Mouse (Mus musculus) erythroblast, embryonic 14.5 days (primary cell): ENCODE data around the gene Polrmt. TPM values are rescaled to one million over a fixed set of nuclear protein-coding genes. Genes with fewer than 3 reads are reported as not detected.
"Not testable (repeated sequence)": the region's sequence is repeated elsewhere in the genome, so short reads cannot be mapped to it uniquely, and the experiment has no call there.

Source experiments
- H3K27me3 ChIP-seq: 2 replicates; pipeline ENCODE4 v1.6.1; 2012; ENCODE audit warnings: inconsistent platforms; ENCODE audit not compliant: control insufficient read depth
- H3K36me3 ChIP-seq: 2 replicates; pipeline ENCODE4 v1.6.1; 2012; ENCODE audit warnings: mild to moderate bottlenecking, inconsistent platforms; ENCODE audit not compliant: control insufficient read depth
- H3K4me1 ChIP-seq: 2 replicates; pipeline ENCODE4 v1.6.1; 2012; ENCODE audit warnings: inconsistent platforms; ENCODE audit not compliant: control insufficient read depth
- H3K4me3 ChIP-seq: replicated peaks from 2 replicates; pipeline ENCODE3; 2012; ENCODE audit warnings: moderate library complexity, mild to moderate bottlenecking, inconsistent platforms
- H3K9me3 ChIP-seq: 2 replicates; pipeline ENCODE4 v1.6.1; 2012; ENCODE audit warnings: low read length, inconsistent platforms, mixed read lengths; ENCODE audit not compliant: control insufficient read depth
- GATA1 ChIP-seq: IDR thresholded peaks from 2 replicates; pipeline ENCODE4 v1.6.1; 2012; ENCODE audit warnings: low read length, inconsistent platforms, mixed read lengths
- TAL1 ChIP-seq: IDR thresholded peaks from 3 replicates; pipeline ENCODE4 v1.6.1; 2012; ENCODE audit warnings: low read length, inconsistent platforms, mixed read lengths
- polyA plus RNA-seq: library from polyadenylated mRNA; stranded (reverse); fragments of >175 nt; gene quantifications from 2 replicates; pipeline ENCODE4 v1.2.3, GENCODE M21; 2012

The Polrmt gene
- polyA plus RNA-seq, 1 experiment = 2.5 TPM

GRCm38 (mm10) chr10:79707162-79707561 is 39.2 kb downstream of the Polrmt start:
- Histone ChIP-seq H3K36me3 (peaks cover 74% of the 10 kb centered on the region), H3K4me3 (peak overlapping the region; percentile 81), H3K4me1 (peaks cover 75% of the 10 kb centered on the region)

GRCm38 (mm10) chr10:79706406-79707094 is 39.8 kb downstream of the Polrmt start:
- Histone ChIP-seq H3K4me1 (peaks cover 70% of the 10 kb centered on the region), H3K36me3 (peaks cover 68% of the 10 kb centered on the region)

More at GRCm38 (mm10) chr10:79707162-79707561, 39.2 kb downstream of the Polrmt start:
- TF ChIP-seq GATA1 = no peak
- TF ChIP-seq TAL1 = no peak
- H3K27me3 ChIP-seq = no peaks in the 10 kb centered on the region; the same call in 1 of the 2 replicates
- H3K9me3 ChIP-seq = no peaks in the 10 kb centered on the region

GRCm38 (mm10) chr10:79705951-79706350 is 40.4 kb downstream of the Polrmt start:
- no peaks in the 10 kb centered on the region for H3K9me3 ChIP-seq
- peak overlapping the region; percentile 81 for H3K4me3 ChIP-seq
- H3K27me3 ChIP-seq = no peaks in the 10 kb centered on the region; the same call in 1 of the 2 replicates
- TF ChIP-seq TAL1 (peak; percentile 99), GATA1 (peak; percentile 88)
- peaks cover 62% of the 10 kb centered on the region for H3K36me3 ChIP-seq
- peaks cover 68% of the 10 kb centered on the region for H3K4me1 ChIP-seq

More at GRCm38 (mm10) chr10:79706406-79707094, 39.8 kb downstream of the Polrmt start:
- TF ChIP-seq GATA1 (no peak), TAL1 (no peak)
- Histone ChIP-seq H3K9me3 (no peaks in the 10 kb centered on the region), H3K4me3 (peak overlapping the region; percentile 81), H3K27me3 (no peaks in the 10 kb centered on the region; the same call in 1 of the 2 replicates)

- Histone ChIP-seq H3K36me3 (peaks cover 52% of the 10 kb centered on the region), H3K4me1 (peaks cover 60% of the 10 kb centered on the region), H3K27me3 (no peaks in the 10 kb centered on the region; the same call in 1 of the 2 replicates), H3K9me3 (no peaks in the 10 kb centered on the region), H3K4me3 (peak overlapping the region; percentile 81)
- TF ChIP-seq TAL1 (no peak; the same call in 2 of the 3 replicates), GATA1 (no peak)
Observed at GRCm38 (mm10) chr10:79704970-79705360, 41.4 kb downstream of the Polrmt start.

DNA sequence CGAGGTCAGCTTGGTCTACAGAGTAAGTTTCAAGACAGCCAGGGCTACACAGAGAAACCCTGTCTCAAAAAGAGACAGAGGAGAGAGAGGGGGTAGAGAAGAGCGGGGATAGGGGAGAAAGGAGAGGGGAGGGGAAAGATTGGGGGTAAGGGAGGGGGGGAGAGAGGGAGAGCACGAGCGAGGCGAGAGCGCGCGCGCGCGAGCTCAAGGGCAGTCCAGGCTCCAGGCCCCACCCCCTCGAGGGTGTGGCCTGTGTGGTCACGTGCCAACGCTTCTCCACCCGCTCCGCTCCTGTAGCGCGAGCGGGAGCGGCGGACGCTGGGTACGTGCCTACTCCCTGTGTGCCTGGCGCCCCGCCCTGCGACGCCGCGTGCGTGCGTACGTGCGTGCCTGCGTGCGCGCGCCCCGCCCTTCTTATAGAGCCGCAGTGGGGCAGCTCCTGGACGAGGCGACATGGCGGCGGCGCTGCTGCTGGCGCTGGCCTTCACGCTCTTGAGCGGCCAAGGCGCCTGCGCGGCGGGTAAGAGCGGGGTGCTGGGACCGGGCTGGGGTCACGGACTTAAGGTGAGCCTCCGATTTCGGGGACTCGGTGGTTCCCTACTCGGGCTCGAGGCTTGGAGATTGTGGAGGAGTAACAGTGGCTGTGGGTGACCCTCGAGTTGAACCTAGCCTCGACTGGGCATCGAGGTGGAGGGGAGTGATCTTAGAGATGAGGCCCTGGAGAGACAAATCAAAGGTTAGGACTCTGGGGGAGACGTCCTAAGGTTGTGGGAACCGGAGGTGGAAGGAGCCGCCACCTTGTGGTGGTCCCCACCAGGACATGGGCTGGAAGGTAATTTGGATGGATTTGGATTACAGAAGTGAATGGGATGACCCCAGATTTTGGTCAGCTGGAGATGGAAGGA is 42.1 kb downstream of the Polrmt start, which contains the start of gene Bsg:
Gene Bsg (plus strand): TSS at position 427 of the 905 bp plus-strand sequence.
- peak within 1 kb of the TSS; percentile 81 for H3K4me3 ChIP-seq
- peaks cover 46% of the 10 kb centered on the region for H3K36me3 ChIP-seq
- no peaks in the 10 kb centered on the region for H3K27me3 ChIP-seq
- peaks cover 53% of the 10 kb centered on the region for H3K4me1 ChIP-seq
- no peak for TF ChIP-seq TAL1
- no peak for TF ChIP-seq GATA1
- no peaks in the 10 kb centered on the region for H3K9me3 ChIP-seq

DNA sequence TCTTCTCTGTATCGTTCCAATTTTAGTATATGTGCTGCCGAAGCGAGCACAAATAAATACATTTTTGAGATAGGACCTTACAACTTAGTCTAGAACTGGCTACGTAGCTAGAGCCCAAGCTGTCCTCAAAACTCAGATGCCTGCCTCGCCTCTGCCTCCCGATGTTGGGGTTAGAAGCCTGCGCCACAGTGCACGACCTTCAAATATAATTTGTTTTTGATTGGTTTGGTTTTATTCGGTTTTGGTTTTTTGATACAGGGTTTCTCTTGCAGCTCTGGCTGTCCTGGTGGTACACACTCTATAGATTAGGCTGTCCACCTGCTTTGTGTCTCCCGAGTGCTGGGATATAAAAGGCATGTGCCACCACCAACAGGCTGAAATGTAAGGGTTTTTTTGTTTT is 42.8 kb downstream of the Polrmt start:
- no peaks in the 10 kb centered on the region for H3K9me3 ChIP-seq
- H3K36me3 ChIP-seq = peaks cover 38% of the 10 kb centered on the region
- peaks cover 45% of the 10 kb centered on the region for H3K4me1 ChIP-seq
- H3K27me3 ChIP-seq = 0 out of 2 replicates have a peak, but pooled peaks cover 3% of the 10 kb centered on the region
- TF ChIP-seq TAL1 (no peak), GATA1 (no peak)
- peak overlapping the region; percentile 81 for H3K4me3 ChIP-seq

GRCm38 (mm10) chr10:79702970-79703369 is 43.4 kb downstream of the Polrmt start:
- peaks cover 40% of the 10 kb centered on the region for H3K4me1 ChIP-seq

DNA sequence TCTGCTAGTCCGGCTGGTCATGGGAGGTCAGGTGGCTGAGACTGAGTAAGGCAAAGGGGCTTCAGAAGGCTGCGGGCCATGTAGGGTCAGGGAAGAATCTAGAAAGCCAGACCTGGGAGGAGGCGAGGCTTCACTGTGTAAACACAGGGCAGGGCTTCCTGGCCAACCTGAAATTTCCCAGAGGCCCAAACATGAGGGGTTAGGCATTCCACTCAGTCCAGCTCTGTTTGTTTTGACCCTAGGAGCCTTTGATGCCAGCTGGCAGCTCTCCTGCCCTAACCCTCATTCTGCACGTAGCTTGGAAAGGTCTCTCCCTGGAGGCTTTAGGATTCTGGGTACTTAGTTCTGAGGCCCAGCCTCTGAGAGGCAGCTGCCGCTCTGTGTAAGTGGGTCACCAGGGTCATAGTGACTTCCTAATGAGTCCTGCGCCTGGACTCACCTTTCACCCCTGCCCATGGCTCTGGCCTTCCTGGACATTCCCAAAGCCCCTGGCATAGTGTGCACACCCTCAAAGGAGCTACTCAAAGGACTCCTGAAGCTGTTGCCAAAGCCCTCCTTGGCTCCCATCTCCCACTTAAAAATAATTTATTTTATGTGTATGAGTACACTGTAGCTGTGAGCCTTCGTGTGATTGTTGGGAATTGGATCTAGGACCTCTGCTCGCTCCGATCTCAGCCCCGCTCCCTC is 44.8 kb downstream of the Polrmt start:
- Histone ChIP-seq H3K9me3 (no peaks in the 10 kb centered on the region), H3K4me3 (no peak overlapping the region), H3K36me3 (peaks cover 18% of the 10 kb centered on the region), H3K27me3 (peaks cover 8% of the 10 kb centered on the region), H3K4me1 (peaks cover 26% of the 10 kb centered on the region)
- TF ChIP-seq GATA1 (no peak), TAL1 (no peak)

More at GRCm38 (mm10) chr10:79702970-79703369, 43.4 kb downstream of the Polrmt start:
- H3K4me3 ChIP-seq, H3K27me3 ChIP-seq, H3K9me3 ChIP-seq: not testable (repeated sequence)
- H3K36me3 ChIP-seq = peaks cover 32% of the 10 kb centered on the region
